25 mouse cellular contexts compared by ENCODE assay signal in genomic region chr2:26194552-26195339, GRCm38 (mm10). TPM values are rescaled to one million over a fixed set of nuclear protein-coding genes. Genes with fewer than 3 reads are reported as not detected.
DNase-seq lines count a peak whose midpoint lies in the region; ATAC-seq and TF ChIP-seq lines count a peak whose summit lies in the region.
"Had no signal": no experiment of that assay in that cellular context is flagged by ENCODE, and none has a peak within 500 bp of the region (broad histone marks: within the 10 kb centered on the region; RNA-seq: fewer than 3 reads in every experiment).

No protein-coding gene starts in this region.

- no peak overlapping the region for H3K4me3 ChIP-seq in liver, adult 2 months (ENCODE audit: insufficient read depth, low read depth, low read length)
- H3K4me3 ChIP-seq in C2C12 (ENCODE audit: insufficient read depth, poor library complexity, severe bottlenecking): no peak overlapping the region
- H3K4me3 ChIP-seq in forebrain, embryonic 14.5 days (ENCODE audit: low read depth, low read length): no peak overlapping the region
- H3K4me3 ChIP-seq in hindbrain, embryonic 11.5 days (ENCODE audit: low read depth, low read length): no peak overlapping the region
- H3K4me3 ChIP-seq: embryonic facial prominence, embryonic 12.5 days; hindbrain, embryonic 13.5 days had no signal

- TF ChIP-seq CTCF in liver, adult 2 months (IDR thresholded peaks at IDR 0.05; ENCODE audit: low read depth, low read length): no peak
- no peak for TF ChIP-seq CTCF in C2C12 (IDR thresholded peaks at IDR 0.05; ENCODE audit: control insufficient read depth, insufficient read depth, insufficient read length)

- DNase-seq in liver, adult 2 months (ENCODE audit: extremely low read depth, low read depth, low spot score): peak; percentile 4
- DNase-seq in liver (no peak), NIH3T3 (ENCODE audit: low read depth) (peak; percentile 22)
- DNase-seq in forebrain, embryonic 14.5 days (ENCODE audit: low spot score): peak; percentile 69
- DNase-seq in heart, adult 8-10 months (ENCODE audit: low spot score): no peak
- DNase-seq in hindbrain, embryonic 11.5 days (ENCODE audit: low spot score): no peak
- DNase-seq: adrenal gland, adult 8-10 months; adrenal gland, postnatal 36 days; B cell, adult 2 months; cerebellum, adult 11 months; cerebellum, adult 9-10 months; cerebellum, postnatal 25 days; gastrocnemius, postnatal 10 days; heart, postnatal 10 days; heart, postnatal 4 days; kidney, adult 11 months; kidney, adult 9 months had no signal

- H3K9me3 ChIP-seq in forebrain, embryonic 14.5 days (replicated peaks; ENCODE audit: control insufficient read depth, low read length): no peaks in the 10 kb centered on the region
- no peaks in the 10 kb centered on the region for H3K9me3 ChIP-seq in hindbrain, embryonic 11.5 days (ENCODE audit: control insufficient read depth, low read length)
- H3K9me3 ChIP-seq: embryonic facial prominence, embryonic 12.5 days; hindbrain, embryonic 13.5 days had no signal

- WGBS in liver, adult 2 months: 42% methylated on average over 7 of the region's 7 CpGs
- WGBS in forebrain, embryonic 14.5 days: 4% methylated on average over 7 of the region's 7 CpGs
- WGBS in hindbrain, embryonic 11.5 days: 36% methylated on average over 7 of the region's 7 CpGs

- H3K9ac ChIP-seq in liver, adult 2 months (ENCODE audit: low read depth, low read length): no peak overlapping the region
- H3K9ac ChIP-seq in forebrain, embryonic 14.5 days (ENCODE audit: low read length): no peak overlapping the region
- H3K9ac ChIP-seq in hindbrain, embryonic 11.5 days (ENCODE audit: low read depth, low read length): no peak overlapping the region
- H3K9ac ChIP-seq: embryonic facial prominence, embryonic 12.5 days; hindbrain, embryonic 13.5 days had no signal

- TF ChIP-seq POLR2A in liver, adult 2 months (IDR thresholded peaks at IDR 0.05; ENCODE audit: extremely low read depth, insufficient read depth, low read length): no peak

- H3K27me3 ChIP-seq in liver, adult 2 months (ENCODE audit: control insufficient read depth, insufficient read depth, low read length): peaks cover 11% of the 10 kb centered on the region; the same call in 1 of the 2 replicates
- H3K27me3 ChIP-seq in C2C12 (ENCODE audit: control insufficient read depth, insufficient read depth, insufficient read length): peaks cover 79% of the 10 kb centered on the region
- H3K27me3 ChIP-seq in forebrain, embryonic 14.5 days (replicated peaks; ENCODE audit: control insufficient read depth, insufficient read depth, low read length): peaks cover 36% of the 10 kb centered on the region
- H3K27me3 ChIP-seq in hindbrain, embryonic 11.5 days (ENCODE audit: control insufficient read depth, insufficient read depth, low read length): peaks cover 45% of the 10 kb centered on the region

- no peak overlapping the region for H3K4me2 ChIP-seq in forebrain, embryonic 14.5 days (ENCODE audit: low read length)
- H3K4me2 ChIP-seq in hindbrain, embryonic 11.5 days (replicated peaks; ENCODE audit: low read depth, low read length): no peak overlapping the region
- H3K4me2 ChIP-seq: embryonic facial prominence, embryonic 12.5 days; hindbrain, embryonic 13.5 days had no signal

- H3K4me1 ChIP-seq in liver, adult 2 months (ENCODE audit: control insufficient read depth, insufficient read depth, low read length): no peaks in the 10 kb centered on the region
- peaks cover 7% of the 10 kb centered on the region for H3K4me1 ChIP-seq in forebrain, embryonic 14.5 days (ENCODE audit: control insufficient read depth, insufficient read depth, low read length)
- 0 out of 2 replicates have a peak, but pooled peaks cover 5% of the 10 kb centered on the region for H3K4me1 ChIP-seq in hindbrain, embryonic 11.5 days (replicated peaks; ENCODE audit: control insufficient read depth, insufficient read depth, low read length)

- no peaks in the 10 kb centered on the region for H3K79me2 ChIP-seq in liver, adult 2 months (ENCODE audit: control insufficient read depth, insufficient read depth, low read length)
- no peaks in the 10 kb centered on the region for H3K79me2 ChIP-seq in C2C12 (ENCODE audit: control insufficient read depth, insufficient read depth)

- no peaks in the 10 kb centered on the region for H3K79me3 ChIP-seq in C2C12 (ENCODE audit: low read depth)

- H3K36me3 ChIP-seq in liver, adult 2 months (ENCODE audit: control insufficient read depth, insufficient read depth, low read length): no peaks in the 10 kb centered on the region
- H3K36me3 ChIP-seq in C2C12 (ENCODE audit: control insufficient read depth, insufficient read depth): no peaks in the 10 kb centered on the region
- no peaks in the 10 kb centered on the region for H3K36me3 ChIP-seq in forebrain, embryonic 14.5 days (ENCODE audit: control insufficient read depth, insufficient read depth, low read length)
- H3K36me3 ChIP-seq in hindbrain, embryonic 11.5 days (ENCODE audit: control insufficient read depth, insufficient read depth, low read length): no peaks in the 10 kb centered on the region
- H3K36me3 ChIP-seq: embryonic facial prominence, embryonic 12.5 days; hindbrain, embryonic 13.5 days had no signal

- ATAC-seq in forebrain, embryonic 14.5 days: peak; percentile 52; the same call in 1 of the 2 replicates
- no peak for ATAC-seq in hindbrain, embryonic 11.5 days (ENCODE audit: low FRiP score)
- ATAC-seq: hindbrain, postnatal 0 days had no signal

- no peak overlapping the region for H3ac ChIP-seq in C2C12 (ENCODE audit: control insufficient read depth, insufficient read length, low read depth)

- H3K27ac ChIP-seq in liver, adult 2 months (replicated peaks; ENCODE audit: insufficient read depth, low read depth, low read length): no peak overlapping the region
- no peak overlapping the region for H3K27ac ChIP-seq in forebrain, embryonic 14.5 days (ENCODE audit: low read depth, low read length)
- no peak overlapping the region for H3K27ac ChIP-seq in hindbrain, embryonic 11.5 days (ENCODE audit: low read depth, low read length)
- H3K27ac ChIP-seq: embryonic facial prominence, embryonic 12.5 days; hindbrain, embryonic 13.5 days; hindbrain, postnatal 0 days had no signal

TF ChIP-seq in C2C12, 6 proteins besides CTCF, POLR2A, EP300 and RAD21:
- TF ChIP-seq CEBPB (IDR thresholded peaks at IDR 0.05; ENCODE audit: low read depth) (peak; percentile 53), FOSL1 (IDR thresholded peaks at IDR 0.05; ENCODE audit: insufficient read depth, low read length, poor library complexity, severe bottlenecking) (no peak), MAX (IDR thresholded peaks at IDR 0.05) (no peak)

RNA-seq across cellular contexts. Expression of gene Lhx3, which starts 13.3 kb away (rescaled TPM):
- not detected in 2 replicates for total RNA-seq in liver, adult 2 months (2014; rRNA removed)
- polyA plus RNA-seq in liver, adult 2 months (2012; rRNA removed): not detected in 2 replicates
- polyA plus RNA-seq in C2C12 (2012; fragmentation: generic; extraction: Trizol): not detected
- polyA plus RNA-seq in forebrain, embryonic 14.5 days (2014; fragmentation: Nextera tagmentation; extraction: Ambion mirVana): not detected in 2 replicates
- total RNA-seq in heart, adult 8-10 months (2022): not detected
- polyA plus RNA-seq in hindbrain, embryonic 11.5 days (2014; fragmentation: Nextera tagmentation; extraction: Ambion mirVana): 6.1 and 7.4 TPM in 2 replicates
- total RNA-seq: gastrocnemius, postnatal 10 days; gastrocnemius, postnatal 4 days; heart, postnatal 10 days; heart, postnatal 4 days had no signal
- polyA plus RNA-seq: cortical plate, adult 2 months; heart, embryonic 14.5 days; intestine, embryonic 14.5 days had no signal

RNA-seq across cellular contexts. Expression of gene Qsox2, which starts 42.6 kb away (rescaled TPM):
- total RNA-seq in liver, adult 2 months (2014; rRNA removed): 4.1 and 4.2 TPM in 2 replicates
- 4.4 and 4.9 TPM in 2 replicates for polyA plus RNA-seq in liver, adult 2 months (2012; rRNA removed)
- polyA plus RNA-seq in C2C12 (2012; fragmentation: generic; extraction: Trizol): 15.2 TPM
- 10.6 and 12.2 TPM in 2 replicates for polyA plus RNA-seq in forebrain, embryonic 14.5 days (2014; fragmentation: Nextera tagmentation; extraction: Ambion mirVana)
- 10 to 100 TPM; 13.4 to 20.0 (median 15.9) TPM for total RNA-seq in heart, adult 8-10 months (2022)
- 15.8 and 16.7 TPM in 2 replicates for polyA plus RNA-seq in hindbrain, embryonic 11.5 days (2014; fragmentation: Nextera tagmentation; extraction: Ambion mirVana)

Comparison
In these comparisons a context has a peak if more than half of its experiments do, and no peak if none do; other contexts are left out.
1. DNase-seq: peak in liver, adult 2 months (single experiment), NIH3T3 (single experiment) and forebrain, embryonic 14.5 days (single experiment); none in liver (single experiment), heart, adult 8-10 months (single experiment) and hindbrain, embryonic 11.5 days (single experiment).